Mouse (Mus musculus): ENCODE results near the gene Apaf1. TPM values are rescaled to one million over a fixed set of nuclear protein-coding genes. Genes with fewer than 3 reads are reported as not detected.

Gene Apaf1
- polyA plus RNA-seq, 1 experiment from 2014 or later = 31.8 TPM

GRCm38 (mm10) chr10:91109841-91110240, 27.3 kb upstream of the Apaf1 start:
- Histone ChIP-seq H3K9me3 (peaks cover 39% of the 10 kb centered on the region), H3K4me2 (replicated peaks) (no peak overlapping the region), H3K36me3 (peaks cover 32% of the 10 kb centered on the region), H3K27ac (no peak overlapping the region), H3K4me1 (no peaks in the 10 kb centered on the region), H3K27me3 (no peaks in the 10 kb centered on the region), H3K9ac (no peak overlapping the region), H3K4me3 (no peak overlapping the region)
- ATAC-seq (ENCODE audit: low FRiP score, low read depth) = no peak
- 69% methylated on average over 4 of the region's 4 CpGs for WGBS

- Histone ChIP-seq H3K36me3 (peaks cover 15% of the 10 kb centered on the region), H3K9me3 (peaks cover 9% of the 10 kb centered on the region; the same call in 1 of the 2 replicates), H3K4me1 (no peaks in the 10 kb centered on the region), H3K4me3 (no peak overlapping the region), H3K9ac (no peak overlapping the region), H3K27ac (no peak overlapping the region), H3K4me2 (replicated peaks) (no peak overlapping the region), H3K27me3 (no peaks in the 10 kb centered on the region)
- 84% methylated on average over 3 of the region's 3 CpGs for WGBS
- ATAC-seq (ENCODE audit: low FRiP score, low read depth) = no peak
Measured at GRCm38 (mm10) chr10:91105981-91106380, 23.4 kb upstream of the Apaf1 start.

GRCm38 (mm10) chr10:91102799-91103590, 20.4 kb upstream of the Apaf1 start:
- ATAC-seq (ENCODE audit: low FRiP score, low read depth) = no peak
- Histone ChIP-seq H3K4me3 (no peak overlapping the region), H3K4me1 (no peaks in the 10 kb centered on the region), H3K4me2 (replicated peaks) (no peak overlapping the region), H3K36me3 (peaks cover 21% of the 10 kb centered on the region), H3K9ac (no peak overlapping the region), H3K27me3 (no peaks in the 10 kb centered on the region), H3K9me3 (no peaks in the 10 kb centered on the region), H3K27ac (no peak overlapping the region)
- 90% methylated on average over 14 of the region's 14 CpGs for WGBS

- Histone ChIP-seq H3K36me3 (peaks cover 26% of the 10 kb centered on the region), H3K4me3 (no peak overlapping the region), H3K9ac (no peak overlapping the region), H3K27ac (no peak overlapping the region), H3K4me1 (no peaks in the 10 kb centered on the region), H3K9me3 (no peaks in the 10 kb centered on the region), H3K4me2 (replicated peaks) (no peak overlapping the region), H3K27me3 (no peaks in the 10 kb centered on the region)
- ATAC-seq (ENCODE audit: low FRiP score, low read depth) = no peak
- 91% methylated on average over 25 of the region's 25 CpGs for WGBS
Measured at GRCm38 (mm10) chr10:91101936-91102335, 19.4 kb upstream of the Apaf1 start.

GRCm38 (mm10) chr10:91100101-91100500, 17.5 kb upstream of the Apaf1 start:
- Histone ChIP-seq H3K9me3 (no peaks in the 10 kb centered on the region), H3K9ac (no peak overlapping the region), H3K4me1 (no peaks in the 10 kb centered on the region), H3K27me3 (no peaks in the 10 kb centered on the region), H3K27ac (no peak overlapping the region), H3K36me3 (peaks cover 35% of the 10 kb centered on the region), H3K4me2 (replicated peaks) (no peak overlapping the region), H3K4me3 (no peak overlapping the region)
- no peak for ATAC-seq (ENCODE audit: low FRiP score, low read depth)
- 88% methylated on average over 1 of the region's 1 CpGs for WGBS

- Histone ChIP-seq H3K4me3 (no peak overlapping the region), H3K9me3 (no peaks in the 10 kb centered on the region), H3K27me3 (no peaks in the 10 kb centered on the region), H3K27ac (no peak overlapping the region), H3K4me1 (no peaks in the 10 kb centered on the region), H3K4me2 (replicated peaks) (no peak overlapping the region), H3K36me3 (peaks cover 54% of the 10 kb centered on the region), H3K9ac (no peak overlapping the region)
- ATAC-seq (ENCODE audit: low FRiP score, low read depth) = no peak
- WGBS = 95% methylated on average over 8 of the region's 8 CpGs
Measured at GRCm38 (mm10) chr10:91098056-91098455, 15.5 kb upstream of the Apaf1 start.

- Histone ChIP-seq H3K9ac (no peak overlapping the region), H3K4me3 (no peak overlapping the region), H3K9me3 (no peaks in the 10 kb centered on the region), H3K36me3 (peaks cover 47% of the 10 kb centered on the region), H3K27ac (no peak overlapping the region), H3K4me2 (replicated peaks) (no peak overlapping the region), H3K27me3 (no peaks in the 10 kb centered on the region), H3K4me1 (no peaks in the 10 kb centered on the region)
- WGBS = 83% methylated on average over 15 of the region's 15 CpGs
- no peak for ATAC-seq (ENCODE audit: low FRiP score, low read depth)
Measured at GRCm38 (mm10) chr10:91094251-91095104, 11.9 kb upstream of the Apaf1 start.

- no peak overlapping the region for H3K4me2 ChIP-seq (replicated peaks)
- H3K4me3 ChIP-seq = no peak overlapping the region
- WGBS = 91% methylated on average over 4 of the region's 4 CpGs
- H3K9me3 ChIP-seq = no peaks in the 10 kb centered on the region
- no peak overlapping the region for H3K27ac ChIP-seq
- no peaks in the 10 kb centered on the region for H3K27me3 ChIP-seq
- no peaks in the 10 kb centered on the region for H3K4me1 ChIP-seq
- H3K36me3 ChIP-seq = peaks cover 40% of the 10 kb centered on the region
- ATAC-seq (ENCODE audit: low FRiP score, low read depth) = no peak
- no peak overlapping the region for H3K9ac ChIP-seq
Measured at GRCm38 (mm10) chr10:91092812-91093211, 10.2 kb upstream of the Apaf1 start.

GRCm38 (mm10) chr10:91083393-91083927, 890 bp upstream of the Apaf1 start:
- peak overlapping the region; percentile 77 for H3K9ac ChIP-seq
- H3K4me3 ChIP-seq = peak overlapping the region; percentile 87
- peak overlapping the region; percentile 74 for H3K27ac ChIP-seq
- 42% methylated on average over 12 of the region's 12 CpGs for WGBS
- H3K9me3 ChIP-seq = no peaks in the 10 kb centered on the region
- ATAC-seq (ENCODE audit: low FRiP score, low read depth) = no peak
- peaks cover 16% of the 10 kb centered on the region for H3K4me1 ChIP-seq
- H3K36me3 ChIP-seq = peaks cover 8% of the 10 kb centered on the region
- peak overlapping the region; percentile 71 for H3K4me2 ChIP-seq (replicated peaks)
- H3K27me3 ChIP-seq = no peaks in the 10 kb centered on the region

GRCm38 (mm10) chr10:91081959-91082507, 537 bp downstream of the Apaf1 start:
- Histone ChIP-seq H3K9me3 (no peaks in the 10 kb centered on the region), H3K27ac (peak overlapping the region; percentile 80), H3K4me2 (replicated peaks) (peak overlapping the region; percentile 67), H3K4me3 (peak overlapping the region; percentile 87), H3K36me3 (peaks cover 20% of the 10 kb centered on the region), H3K4me1 (peaks cover 16% of the 10 kb centered on the region), H3K9ac (peak overlapping the region; percentile 93), H3K27me3 (no peaks in the 10 kb centered on the region)
- under 1% methylated on average over 27 of the region's 27 CpGs for WGBS
- ATAC-seq (ENCODE audit: low FRiP score, low read depth) = peak; percentile 21; the same call in 1 of the 2 replicates

GRCm38 (mm10) chr10:91080540-91080939, 2.0 kb downstream of the Apaf1 start:
- peaks cover 35% of the 10 kb centered on the region for H3K36me3 ChIP-seq
- peak overlapping the region; percentile 38; the same call in 1 of the 2 replicates for H3K4me2 ChIP-seq (replicated peaks)
- no peak overlapping the region for H3K9ac ChIP-seq
- H3K27me3 ChIP-seq = no peaks in the 10 kb centered on the region
- no peaks in the 10 kb centered on the region for H3K9me3 ChIP-seq
- peaks cover 16% of the 10 kb centered on the region for H3K4me1 ChIP-seq
- no peak overlapping the region for H3K27ac ChIP-seq
- 67% methylated on average over 5 of the region's 5 CpGs for WGBS
- H3K4me3 ChIP-seq = no peak overlapping the region
- ATAC-seq (ENCODE audit: low FRiP score, low read depth) = no peak

- Histone ChIP-seq H3K4me1 (peaks cover 9% of the 10 kb centered on the region), H3K9ac (no peak overlapping the region), H3K27me3 (no peaks in the 10 kb centered on the region), H3K4me2 (replicated peaks) (no peak overlapping the region), H3K4me3 (no peak overlapping the region), H3K9me3 (no peaks in the 10 kb centered on the region), H3K27ac (no peak overlapping the region), H3K36me3 (peaks cover 58% of the 10 kb centered on the region)
- 94% methylated on average over 2 of the region's 2 CpGs for WGBS
- ATAC-seq (ENCODE audit: low FRiP score, low read depth) = no peak
Measured at GRCm38 (mm10) chr10:91076667-91077066, 5.9 kb downstream of the Apaf1 start.
